Mouse (Mus musculus) heart, adult 2 months (tissue): ENCODE data around the gene Siah2.

Experiments
- CTCF ChIP-seq: fragments of 200-600 bp; IDR thresholded peaks from 2 replicates; pipeline ENCODE4 v1.8.1; 2022; ENCODE audit warnings: antibody characterized with exemption, mild to moderate bottlenecking, moderate library complexity
- POLR2A ChIP-seq: fragments of 200-500 bp; IDR thresholded peaks from 2 replicates; pipeline ENCODE4 v1.6.1; 2011; ENCODE audit warnings: mild to moderate bottlenecking, low read depth, low read length, control low read depth; ENCODE audit not compliant: insufficient read depth

DNA sequence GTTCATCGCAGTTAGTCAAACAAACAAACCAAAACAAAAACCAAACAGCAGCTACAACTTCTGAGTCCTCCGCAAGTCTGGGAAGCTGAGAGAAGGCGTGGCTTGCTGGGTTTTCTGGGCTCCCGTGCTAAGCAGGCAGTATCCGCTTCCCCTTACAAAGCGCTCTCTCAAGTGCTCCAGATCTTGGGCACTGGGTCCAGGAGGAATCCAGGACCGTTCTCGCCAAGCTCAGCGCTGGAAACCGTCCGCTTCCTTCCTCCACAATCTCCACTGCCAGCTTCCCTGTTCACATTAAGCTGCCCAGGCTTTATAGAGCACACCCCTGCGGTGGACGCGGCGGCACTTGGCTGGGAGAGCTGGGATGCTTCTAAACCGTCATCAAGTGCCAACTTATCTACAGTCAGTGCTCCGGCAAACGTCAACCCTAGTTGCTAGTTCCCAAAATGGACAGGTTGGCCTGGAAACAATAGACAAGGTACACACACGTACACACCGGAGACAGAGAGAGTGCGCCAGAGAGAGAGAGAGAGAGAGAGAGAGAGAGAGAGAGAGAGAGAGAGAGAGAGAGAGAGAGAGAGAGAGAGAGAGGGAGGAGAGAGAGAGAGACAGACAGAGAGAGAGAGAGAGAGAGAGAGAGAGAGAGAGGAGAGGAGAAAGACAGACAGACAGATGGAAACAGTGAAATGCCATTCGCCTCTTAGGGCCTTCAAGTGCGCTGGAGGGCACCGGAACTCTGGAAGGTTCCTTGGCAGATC, 1.4 kb downstream of the Siah2 start:
- TF ChIP-seq CTCF (no peak), POLR2A (no peak)
